Mouse (Mus musculus) retina, postnatal 7 days (tissue): ENCODE measurements around the gene Gm9745.
"Not testable (repeated sequence)": the region's sequence is repeated elsewhere in the genome, so short reads cannot be mapped to it uniquely, and the experiment has no call there.

Source experiments
- DNase-seq: peaks from one replicate; pipeline ENCODE4 v3.0.0-alpha.2; 2012; ENCODE audit warnings: low read depth, low spot score

The Gm9745 gene

DNA sequence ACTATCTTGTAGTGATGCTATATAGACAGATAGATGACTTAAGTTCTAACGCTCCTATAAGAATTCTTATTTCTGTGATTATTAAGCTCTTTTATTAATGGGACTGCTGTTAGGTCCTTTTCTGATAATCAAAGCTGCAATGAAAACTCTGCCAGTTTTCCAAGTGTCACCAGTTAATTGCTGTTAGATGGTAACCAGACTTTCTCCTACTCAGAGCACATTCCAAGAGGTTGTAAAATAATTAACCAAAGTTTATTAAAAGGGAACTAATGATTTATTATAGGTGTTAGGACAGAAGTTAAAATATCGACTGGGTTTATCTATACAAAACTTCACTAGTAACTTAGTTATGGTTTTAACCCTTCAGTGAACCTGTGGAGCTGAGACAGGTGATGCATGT is 42.0 kb downstream of the Gm9745 start:
- DNase-seq, result not testable (repeated sequence)
